Mouse (Mus musculus) bone marrow, adult 2 months (tissue): ENCODE results near the gene Cmbl.

Experiments used
- CTCF ChIP-seq: fragments of 200-500 bp; IDR thresholded peaks from 2 replicates; pipeline ENCODE4 v1.5.1; 2011; ENCODE audit warnings: low read length, control low read depth; ENCODE audit not compliant: control insufficient read depth, insufficient read depth
- POLR2A ChIP-seq: fragments of 200-500 bp; IDR thresholded peaks from 2 replicates; pipeline ENCODE4 v1.6.1; 2011; ENCODE audit warnings: low read depth, mild to moderate bottlenecking, control low read depth, low read length, borderline replicate concordance; ENCODE audit not compliant: control insufficient read depth

DNA sequence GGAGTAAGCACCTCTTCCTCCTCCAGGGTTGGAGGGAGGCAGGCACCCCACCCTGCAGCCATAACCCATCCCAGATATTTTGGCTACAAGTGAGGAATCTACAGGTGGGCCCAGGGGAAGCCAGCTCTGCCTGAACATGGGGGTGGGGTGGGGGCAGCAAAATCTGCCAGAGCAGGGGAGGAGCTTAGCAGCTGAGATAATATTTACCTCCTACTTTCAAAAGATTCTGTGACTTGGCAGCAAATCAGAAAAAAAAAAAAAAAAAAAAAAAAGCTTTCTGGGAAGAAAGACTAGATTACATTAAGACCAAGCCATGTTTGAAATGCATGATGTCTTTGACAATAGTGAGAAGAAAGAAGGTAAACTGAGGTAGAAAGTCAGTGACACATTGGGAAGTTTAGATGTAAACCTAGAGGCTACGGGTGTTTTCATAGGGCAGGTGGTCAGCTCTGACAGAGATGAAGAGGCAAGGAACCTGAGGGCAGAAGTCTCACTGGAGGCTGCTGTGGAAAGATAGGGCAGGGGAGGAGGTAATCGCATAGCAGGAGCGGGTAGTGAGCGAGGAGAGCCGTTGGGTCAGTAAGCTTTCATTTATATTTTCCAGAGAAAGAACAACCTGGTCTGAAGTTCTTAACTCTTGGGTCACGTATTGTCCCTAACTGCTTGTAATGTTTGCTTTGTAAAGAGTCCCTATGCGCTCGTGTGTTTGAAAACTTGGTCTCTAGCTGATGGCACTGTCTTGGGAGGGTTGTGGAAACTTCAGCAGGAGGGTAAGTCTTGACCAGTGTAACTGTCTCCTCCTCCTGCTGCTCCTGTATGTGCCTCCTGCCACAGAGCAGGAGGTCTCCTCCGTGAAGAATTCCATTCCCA is 25.3 kb upstream of the Cmbl start:
- TF ChIP-seq CTCF, result peak; percentile 3; the same call in 1 of the 2 replicates
- no peak for TF ChIP-seq POLR2A
